ENCODE assay signal across 9 mouse cellular contexts in genomic region chr2:122146687-122147086, GRCm38 (mm10). TPM values are rescaled to one million over a fixed set of nuclear protein-coding genes. Genes with fewer than 3 reads are reported as not detected.
A peak's percentile ranks its signal among the peaks of the same experiment; 100 is the strongest.
DNase-seq lines count a peak whose midpoint lies in the region; ATAC-seq and TF ChIP-seq lines count a peak whose summit lies in the region.
"Had no signal": no experiment of that assay in that cellular context is flagged by ENCODE, and none has a peak within 500 bp of the region (broad histone marks: within the 10 kb centered on the region; RNA-seq: fewer than 3 reads in every experiment).

No protein-coding gene starts in this region.

- H3K4me2 ChIP-seq in liver, embryonic 11.5 days, result peak overlapping the region; percentile 66; the same call in 1 of the 2 replicates

- peak overlapping the region; percentile 8; the same call in 1 of the 2 replicates for H3K27ac ChIP-seq in thymus, adult 2 months (ENCODE audit: control insufficient read depth, insufficient read depth, low read length)
- H3K27ac ChIP-seq in liver, embryonic 11.5 days (ENCODE audit: low read depth, low read length), result 0 out of 2 replicates have a peak overlapping the region, but pooled peaks have one; percentile 3

- no peak for TF ChIP-seq CTCF in thymus, adult 2 months (IDR thresholded peaks at IDR 0.05; ENCODE audit: borderline replicate concordance, control insufficient read depth, extremely low read depth, insufficient read depth, low read length, poor library complexity)

- H3K36me3 ChIP-seq in thymus, adult 2 months (ENCODE audit: control insufficient read depth, insufficient read depth, low read length), result peaks cover 7% of the 10 kb centered on the region
- no peaks in the 10 kb centered on the region for H3K36me3 ChIP-seq in liver, embryonic 11.5 days (ENCODE audit: control insufficient read depth, insufficient read depth, low read length)

- no peak for TF ChIP-seq POLR2A in thymus, adult 2 months (IDR thresholded peaks at IDR 0.05; ENCODE audit: control insufficient read depth, extremely low read depth, insufficient read depth, low read length, poor library complexity)

- DNase-seq in heart, adult 18-20 months, result peak; percentile 63
- no peak for DNase-seq in heart, postnatal 25 days (ENCODE audit: low spot score)
- no peak for DNase-seq in thymus, adult 2 months
- DNase-seq in thymus, postnatal 0 days (ENCODE audit: low spot score), result no peak
- DNase-seq in liver, embryonic 11.5 days (ENCODE audit: low spot score), result no peak
- no peak for DNase-seq in c-Kit-positive CD71-positive TER-119-positive erythroid progenitor cells, embryonic 14.5 days (ENCODE audit: low spot score)
- no peak for DNase-seq in gastrocnemius, adult 18-20 months (ENCODE audit: low spot score)
- DNase-seq in left cerebral cortex, adult 9 months (ENCODE audit: low spot score in 2 of 2), result no peak

- H3K4me1 ChIP-seq in thymus, adult 2 months (replicated peaks; ENCODE audit: control insufficient read depth, insufficient read depth, low read length), result peaks cover 13% of the 10 kb centered on the region
- peaks cover 9% of the 10 kb centered on the region; the same call in 1 of the 2 replicates for H3K4me1 ChIP-seq in liver, embryonic 11.5 days (replicated peaks; ENCODE audit: control insufficient read depth, insufficient read depth, low read length)

- H3K4me3 ChIP-seq in thymus, adult 2 months (ENCODE audit: control insufficient read depth, insufficient read depth, low read length), result no peak overlapping the region
- no peak overlapping the region; the same call in 1 of the 2 replicates for H3K4me3 ChIP-seq in liver, embryonic 11.5 days (ENCODE audit: low read depth, low read length)

- no peaks in the 10 kb centered on the region for H3K27me3 ChIP-seq in thymus, adult 2 months (ENCODE audit: control insufficient read depth, insufficient read depth, low read length)
- no peaks in the 10 kb centered on the region for H3K27me3 ChIP-seq in liver, embryonic 11.5 days (replicated peaks; ENCODE audit: control insufficient read depth, insufficient read depth, low read length)
- H3K27me3 ChIP-seq: Patski had no signal

- no peak for ATAC-seq in liver, embryonic 11.5 days (replicated peaks; ENCODE audit: low FRiP score)

- 53% methylated on average over 6 of the region's 6 CpGs for WGBS in thymus, adult 2 months
- WGBS in liver, embryonic 11.5 days, result 77% methylated on average over 6 of the region's 6 CpGs

- no peaks in the 10 kb centered on the region for H3K9me3 ChIP-seq in liver, embryonic 11.5 days (ENCODE audit: control insufficient read depth, low read length)

- no peak overlapping the region; the same call in 1 of the 2 replicates for H3K9ac ChIP-seq in liver, embryonic 11.5 days (ENCODE audit: low read depth, low read length)

- intact Hi-C loops in heart, postnatal 25 days (cut with DNase I), result loop anchor here (1.0 kb wide), 1 partner anchor 29 kb away; no protein-coding TSS in a partner anchor

RNA-seq across cellular contexts. Expression of gene B2m, which starts 0.8 kb away (rescaled TPM):
- 100 to 1,000 TPM; 297 to 515 TPM for total RNA-seq in heart, adult 18-20 months (2021)
- 100 to 1,000 TPM; 132 to 152 TPM for total RNA-seq in heart, postnatal 25 days (2021)
- 1,110 and 1,280 TPM in 2 replicates for polyA plus RNA-seq in thymus, adult 2 months (2012; rRNA removed)
- 1,787 and 1,863 TPM in 2 replicates for polyA plus RNA-seq in thymus, postnatal 0 days (2015; fragmentation: Nextera tagmentation; extraction: Ambion mirVana)
- 311 and 321 TPM in 2 replicates for polyA plus RNA-seq in liver, embryonic 11.5 days (2014; fragmentation: Nextera tagmentation; extraction: Ambion mirVana)
- 100 to 1,000 TPM in 1 of 2 experiments, 10 to 100 TPM in 1; 82.2 to 128 TPM for total RNA-seq in gastrocnemius, adult 18-20 months (2021)

RNA-seq across cellular contexts. Expression of gene Trim69, which starts 13.8 kb away (rescaled TPM):
- total RNA-seq in heart, adult 18-20 months (2021), result not detected
- total RNA-seq in heart, postnatal 25 days (2021), result not detected
- polyA plus RNA-seq in thymus, adult 2 months (2012; rRNA removed), result 0.12 and 0.13 TPM in 2 replicates
- 0.08 and 0.14 TPM in 2 replicates for polyA plus RNA-seq in thymus, postnatal 0 days (2015; fragmentation: Nextera tagmentation; extraction: Ambion mirVana)
- polyA plus RNA-seq in liver, embryonic 11.5 days (2014; fragmentation: Nextera tagmentation; extraction: Ambion mirVana), result 0.17 TPM in 1 of 2 replicates, not detected in the other
- not detected for total RNA-seq in gastrocnemius, adult 18-20 months (2021)

RNA-seq across cellular contexts. Expression of gene Spg11, which starts 28.5 kb away (rescaled TPM):
- total RNA-seq in heart, adult 18-20 months (2021), result 10 to 100 TPM; 10.7 to 13.1 TPM
- 10 to 100 TPM; 10.2 to 11.3 TPM for total RNA-seq in heart, postnatal 25 days (2021)
- polyA plus RNA-seq in thymus, adult 2 months (2012; rRNA removed), result 14.0 and 14.9 TPM in 2 replicates
- 5.8 and 6.9 TPM in 2 replicates for polyA plus RNA-seq in thymus, postnatal 0 days (2015; fragmentation: Nextera tagmentation; extraction: Ambion mirVana)
- 9.3 and 9.8 TPM in 2 replicates for polyA plus RNA-seq in liver, embryonic 11.5 days (2014; fragmentation: Nextera tagmentation; extraction: Ambion mirVana)
- 1 to 10 TPM; 5.8 to 6.4 TPM for total RNA-seq in gastrocnemius, adult 18-20 months (2021)

RNA-seq across cellular contexts. Expression of gene Patl2, which starts 39.3 kb away (rescaled TPM):
- total RNA-seq in heart, adult 18-20 months (2021), result not detected
- not detected for total RNA-seq in heart, postnatal 25 days (2021)
- 0.61 and 0.92 TPM in 2 replicates for polyA plus RNA-seq in thymus, adult 2 months (2012; rRNA removed)
- polyA plus RNA-seq in thymus, postnatal 0 days (2015; fragmentation: Nextera tagmentation; extraction: Ambion mirVana), result 1.1 and 2.5 TPM in 2 replicates
- 0.15 TPM in 1 of 2 replicates, not detected in the other for polyA plus RNA-seq in liver, embryonic 11.5 days (2014; fragmentation: Nextera tagmentation; extraction: Ambion mirVana)
- total RNA-seq in gastrocnemius, adult 18-20 months (2021), result not detected

RNA-seq across cellular contexts. Expression of gene Terb2, which starts 39.4 kb away (rescaled TPM):
- total RNA-seq in heart, adult 18-20 months (2021), result not detected
- total RNA-seq in heart, postnatal 25 days (2021), result not detected
- polyA plus RNA-seq in thymus, adult 2 months (2012; rRNA removed), result not detected in 2 replicates
- polyA plus RNA-seq in thymus, postnatal 0 days (2015; fragmentation: Nextera tagmentation; extraction: Ambion mirVana), result not detected in 2 replicates
- not detected in 2 replicates for polyA plus RNA-seq in liver, embryonic 11.5 days (2014; fragmentation: Nextera tagmentation; extraction: Ambion mirVana)
- total RNA-seq in gastrocnemius, adult 18-20 months (2021), result not detected
- polyA plus RNA-seq: Patski had no signal

Comparison
In these comparisons a context has a peak if more than half of its experiments do, and no peak if none do; other contexts are left out.
1. DNase-seq: peak in heart, adult 18-20 months (2 of 2); none in heart, postnatal 25 days (single experiment), thymus, adult 2 months (single experiment), thymus, postnatal 0 days (single experiment), liver, embryonic 11.5 days (single experiment), c-Kit-positive CD71-positive TER-119-positive erythroid progenitor cells, embryonic 14.5 days (single experiment), gastrocnemius, adult 18-20 months (single experiment) and left cerebral cortex, adult 9 months (0 of 2).